Comparison of ENCODE assay signal across 8 mouse cellular contexts in the genomic region with DNA sequence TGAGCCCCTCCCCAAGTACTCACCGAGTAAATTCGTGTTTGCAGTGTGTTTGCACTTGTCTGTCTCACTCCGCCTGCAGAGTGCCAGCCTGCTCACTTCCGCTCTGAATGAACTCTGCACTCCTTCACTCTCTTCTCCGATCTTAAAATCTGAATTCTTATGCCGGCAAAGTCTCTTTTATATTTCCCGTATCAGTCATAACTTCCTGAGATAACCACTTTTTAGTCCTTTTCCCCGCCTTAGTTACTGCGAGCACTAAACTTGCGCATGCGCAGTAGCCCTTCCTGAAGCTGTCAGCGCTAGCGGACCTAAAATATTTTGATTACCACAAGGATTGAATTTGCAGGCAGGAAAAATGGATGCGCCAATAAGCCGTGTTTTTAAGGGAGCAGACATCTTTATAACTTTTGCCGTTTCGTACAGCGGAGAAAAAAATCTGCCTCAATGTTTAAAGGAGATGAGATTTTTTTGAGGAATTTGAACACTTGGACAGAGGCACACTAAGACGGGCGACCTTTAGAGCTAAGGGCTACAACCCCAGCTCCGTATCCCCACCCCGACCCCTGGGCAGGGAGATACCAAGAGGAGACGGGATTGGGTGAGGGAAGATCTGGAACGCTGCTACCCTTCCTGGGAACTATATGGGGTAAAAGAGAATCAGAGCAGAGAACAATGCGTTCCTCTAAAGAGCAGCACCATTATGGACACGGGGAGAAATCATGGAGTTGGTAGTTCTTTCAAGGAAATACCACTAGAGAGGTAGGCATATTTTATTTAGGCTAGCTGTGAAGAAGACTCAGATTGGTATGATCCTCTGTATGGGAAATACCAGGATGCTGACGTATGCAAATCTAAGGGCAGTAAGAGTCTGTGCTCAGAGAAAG. TPM values are rescaled to one million over a fixed set of nuclear protein-coding genes. Genes with fewer than 3 reads are reported as not detected.
A peak's percentile ranks its signal among the peaks of the same experiment; 100 is the strongest.
DNase-seq lines count a peak whose midpoint lies in the region; ATAC-seq and TF ChIP-seq lines count a peak whose summit lies in the region.

TSS of gene Zfp300 (minus strand) at position 545 of the 884 bp plus-strand sequence.

- no peaks in the 10 kb centered on the region for H3K27me3 ChIP-seq in CH12.LX (replicated peaks)
- H3K27me3 ChIP-seq in forebrain, embryonic 13.5 days: no peaks in the 10 kb centered on the region
- H3K27me3 ChIP-seq in liver, embryonic 13.5 days: no peaks in the 10 kb centered on the region
- no peaks in the 10 kb centered on the region for H3K27me3 ChIP-seq in stomach, embryonic 16.5 days (ENCODE audit: control insufficient read depth, insufficient read depth, low read length)

- no peaks in the 10 kb centered on the region for H3K9me3 ChIP-seq in CH12.LX (replicated peaks; ENCODE audit: low read length)
- no peaks in the 10 kb centered on the region for H3K9me3 ChIP-seq in forebrain, embryonic 13.5 days (replicated peaks)
- H3K9me3 ChIP-seq in liver, embryonic 13.5 days (replicated peaks): no peaks in the 10 kb centered on the region
- no peaks in the 10 kb centered on the region for H3K9me3 ChIP-seq in stomach, embryonic 16.5 days (replicated peaks; ENCODE audit: control insufficient read depth, low read length)

- dilution Hi-C loops in CH12.LX (cut with MboI; ENCODE audit: extremely low pct_ligation_motif_present, extremely low pct_unique_long_range_greater_than_20kb, low sequenced_read_pairs): no loop called here

- H3K4me2 ChIP-seq in CH12.LX (ENCODE audit: insufficient read depth, low read depth, poor library complexity, severe bottlenecking): peak within 1 kb of the TSS; percentile 91
- H3K4me2 ChIP-seq in forebrain, embryonic 13.5 days: peak within 1 kb of the TSS; percentile 55
- peak within 1 kb of the TSS; percentile 62 for H3K4me2 ChIP-seq in liver, embryonic 13.5 days
- peak within 1 kb of the TSS; percentile 55 for H3K4me2 ChIP-seq in stomach, embryonic 16.5 days (ENCODE audit: low read depth, low read length)

- H3K9ac ChIP-seq in CH12.LX (ENCODE audit: insufficient read depth, low read depth): peak within 1 kb of the TSS; percentile 71
- peak within 1 kb of the TSS; percentile 61 for H3K9ac ChIP-seq in forebrain, embryonic 13.5 days
- no peak within 1 kb of the TSS for H3K9ac ChIP-seq in liver, embryonic 13.5 days
- H3K9ac ChIP-seq in stomach, embryonic 16.5 days (ENCODE audit: low read length): peak within 1 kb of the TSS; percentile 56

- no peaks in the 10 kb centered on the region for H3K36me3 ChIP-seq in CH12.LX (replicated peaks in 1 of 2; ENCODE audit: control insufficient read depth in 1 of 2, insufficient read depth in 1 of 2, low read length in 1 of 2)
- no peaks in the 10 kb centered on the region for H3K36me3 ChIP-seq in forebrain, embryonic 13.5 days (ENCODE audit: poor library complexity, severe bottlenecking)
- H3K36me3 ChIP-seq in liver, embryonic 13.5 days: no peaks in the 10 kb centered on the region
- no peaks in the 10 kb centered on the region for H3K36me3 ChIP-seq in stomach, embryonic 16.5 days (ENCODE audit: control insufficient read depth, insufficient read depth, low read length)

- peak; percentile 49 for TF ChIP-seq POLR2A in CH12.LX (IDR thresholded peaks at IDR 0.05; ENCODE audit: low read depth, low read length)

- WGBS in forebrain, embryonic 13.5 days: 17% methylated on average over 27 of the region's 27 CpGs
- WGBS in liver, embryonic 13.5 days (ENCODE audit: insufficient replicate concordance): 16% methylated on average over 27 of the region's 27 CpGs
- 13% methylated on average over 27 of the region's 27 CpGs for WGBS in stomach, embryonic 16.5 days

- H3K4me3 ChIP-seq in CH12.LX (replicated peaks in 1 of 3; ENCODE audit: low read depth in 2 of 3, low read length in 2 of 3, poor library complexity in 1 of 3): peak within 1 kb of the TSS; percentile 51 to 60 (median 57)
- H3K4me3 ChIP-seq in forebrain, embryonic 13.5 days: peak within 1 kb of the TSS; percentile 44
- H3K4me3 ChIP-seq in liver, embryonic 13.5 days (replicated peaks): peak within 1 kb of the TSS; percentile 49
- H3K4me3 ChIP-seq in stomach, embryonic 16.5 days (replicated peaks; ENCODE audit: low read length): peak within 1 kb of the TSS; percentile 50

- H3K27ac ChIP-seq in CH12.LX (ENCODE audit: insufficient read depth, low read depth): no peak within 1 kb of the TSS
- peak within 1 kb of the TSS; percentile 73 for H3K27ac ChIP-seq in forebrain, embryonic 13.5 days
- H3K27ac ChIP-seq in liver, embryonic 13.5 days: no peak within 1 kb of the TSS
- H3K27ac ChIP-seq in stomach, embryonic 16.5 days (ENCODE audit: low read length): peak within 1 kb of the TSS; percentile 38; the same call in 1 of the 2 replicates

- in situ Hi-C loops in CH12.LX (cut with MboI; ENCODE audit: low pct_ligation_motif_present, low pct_unique_long_range_greater_than_20kb, low sequenced_read_pairs): no loop called here

- peak; percentile 50 for DNase-seq in CH12.LX (ENCODE audit: extremely low read depth)
- DNase-seq in c-Kit-positive CD71-positive TER-119-negative erythroid progenitor cells, embryonic 14.5 days (ENCODE audit: low read depth): peak; percentile 40
- DNase-seq in heart, postnatal 10 days: peak; percentile 69 to 71
- peak; percentile 61 to 75 for DNase-seq in kidney, postnatal 36 days
- DNase-seq in liver, embryonic 13.5 days: peak; percentile 20
- DNase-seq in natural killer cell, adult 2 months (ENCODE audit: low spot score in 2 of 2): peak; percentile 51 to 53

- no peaks in the 10 kb centered on the region for H3K79me2 ChIP-seq in CH12.LX (replicated peaks; ENCODE audit: control insufficient read depth, extremely low read depth, insufficient read depth, poor library complexity, severe bottlenecking)

- no peak for TF ChIP-seq EP300 in CH12.LX (IDR thresholded peaks at IDR 0.05; ENCODE audit: low read length)

- TF ChIP-seq CTCF in CH12.LX (conservative IDR thresholded peaks at IDR 0.05 in 1 of 2, IDR thresholded peaks at IDR 0.05 in 1 of 2; ENCODE audit: low read depth in 2 of 2, low read length in 2 of 2): no peak

- intact Hi-C loops in heart, postnatal 10 days (cut with DNase I): loop anchor here (1.0 kb wide), 1 partner anchor 26 kb away; no protein-coding TSS in a partner anchor

- peak; percentile 94 for ATAC-seq in forebrain, embryonic 13.5 days
- ATAC-seq in liver, embryonic 13.5 days (ENCODE audit: low read depth): no peak
- peak; percentile 88 for ATAC-seq in stomach, embryonic 16.5 days (ENCODE audit: insufficient read depth, low FRiP score)

- H3K4me1 ChIP-seq in CH12.LX (ENCODE audit: control insufficient read depth in 1 of 2, insufficient read depth in 2 of 2): no peaks in the 10 kb centered on the region; a peak in 1 of 4 replicates
- no peaks in the 10 kb centered on the region for H3K4me1 ChIP-seq in forebrain, embryonic 13.5 days
- H3K4me1 ChIP-seq in liver, embryonic 13.5 days (replicated peaks): no peaks in the 10 kb centered on the region
- H3K4me1 ChIP-seq in stomach, embryonic 16.5 days (ENCODE audit: control insufficient read depth, insufficient read depth, low read length): no peaks in the 10 kb centered on the region

- no peak for TF ChIP-seq RAD21 in CH12.LX (IDR thresholded peaks at IDR 0.05; ENCODE audit: low read depth, low read length)

TF ChIP-seq in CH12.LX, 34 proteins besides CTCF, POLR2A, EP300 and RAD21:
- TF ChIP-seq NRF1 (IDR thresholded peaks at IDR 0.05; ENCODE audit: low read depth, low read length): peak; percentile 95
- no peak for TF ChIP-seq POLR2AphosphoS2 (IDR thresholded peaks at IDR 0.05; ENCODE audit: low read depth, low read length)
- TF ChIP-seq ELF1 (IDR thresholded peaks at IDR 0.05; ENCODE audit: low read depth, low read length): no peak; the same call in none of the 2 replicates
- 0 out of 2 replicates have a peak, but pooled peaks have one; percentile 42 for TF ChIP-seq E2F4 (IDR thresholded peaks at IDR 0.05; ENCODE audit: insufficient replicate concordance, low read depth, low read length)
- TF ChIP-seq ZNF384 (IDR thresholded peaks at IDR 0.05; ENCODE audit: low read depth, low read length): peak; percentile 14; the same call in 1 of the 2 replicates
- no peak for TF ChIP-seq SMC3 (IDR thresholded peaks at IDR 0.05; ENCODE audit: low read depth, low read length)
- peak; percentile 34; the same call in 1 of the 2 replicates for TF ChIP-seq SIN3A (IDR thresholded peaks at IDR 0.05; ENCODE audit: low read length)
- TF ChIP-seq MAX (IDR thresholded peaks at IDR 0.05; ENCODE audit: low read length): no peak
- no peak for TF ChIP-seq CHD1 (IDR thresholded peaks at IDR 0.05; ENCODE audit: low read depth, low read length)
- peak; percentile 76; the same call in 1 of the 2 replicates for TF ChIP-seq MAFK (IDR thresholded peaks at IDR 0.05; ENCODE audit: insufficient replicate concordance, low read length)
- peak; percentile 55; the same call in 1 of the 2 replicates for TF ChIP-seq NELFE (IDR thresholded peaks at IDR 0.05; ENCODE audit: low read depth, low read length)
- no peak for TF ChIP-seq ZC3H11A (IDR thresholded peaks at IDR 0.05; ENCODE audit: low read depth, low read length)
- no peak for TF ChIP-seq UBTF (IDR thresholded peaks at IDR 0.05; ENCODE audit: low read depth, low read length)
- TF ChIP-seq ZMIZ1 (IDR thresholded peaks at IDR 0.05; ENCODE audit: low read depth, low read length): no peak

RNA-seq across cellular contexts. Expression of gene Zfp300, which starts in this region (rescaled TPM):
- total RNA-seq in CH12.LX (2012; rRNA removed): 0.46 and 0.51 TPM in 2 replicates
- 0.46 and 1.1 TPM in 2 replicates for total RNA-seq in CH12.LX (2014; rRNA removed)
- 0.30 and 0.46 TPM in 2 replicates for polyA plus RNA-seq in CH12.LX (2012; ENCODE audit: insufficient read length, low read depth)
- polyA plus RNA-seq in forebrain, embryonic 13.5 days (2015; fragmentation: Nextera tagmentation; extraction: Ambion mirVana): 3.1 and 3.2 TPM in 2 replicates
- total RNA-seq in heart, postnatal 10 days (2021): under 1 TPM; 0.57 to 0.92 TPM
- 0.09 and 0.16 TPM in 2 replicates for polyA plus RNA-seq in liver, embryonic 13.5 days (2015; fragmentation: Nextera tagmentation; extraction: Ambion mirVana)
- polyA plus RNA-seq in stomach, embryonic 16.5 days (2015; fragmentation: Nextera tagmentation; extraction: Ambion mirVana): 1.3 and 1.5 TPM in 2 replicates

Comparison
In these comparisons a context has a peak if more than half of its experiments do, and no peak if none do; other contexts are left out.
1. Peak in DNase-seq in heart, postnatal 10 days; RNA of the gene not detected or under 1 TPM.
2. Peak in DNase-seq, H3K4me3 ChIP-seq and H3K4me2 ChIP-seq in liver, embryonic 13.5 days; RNA of the gene not detected or under 1 TPM.
3. DNase-seq: peak in every context shown above with its lines; median percentile 70 in heart, postnatal 10 days; 68 in kidney, postnatal 36 days; 52 in natural killer cell, adult 2 months; 50 in CH12.LX; 40 in c-Kit-positive CD71-positive TER-119-negative erythroid progenitor cells, embryonic 14.5 days; 20 in liver, embryonic 13.5 days.
4. H3K27ac ChIP-seq: peak in forebrain, embryonic 13.5 days (single experiment) and stomach, embryonic 16.5 days (single experiment); none in CH12.LX (single experiment) and liver, embryonic 13.5 days (single experiment).
5. Peak in every context shown above with its lines, with median percentiles within 50 percentile points of each other: H3K4me2 ChIP-seq and H3K4me3 ChIP-seq.